Mouse (Mus musculus) forebrain, embryonic 16.5 days (tissue): ENCODE results near the gene Pou3f3. TPM values are rescaled to one million over a fixed set of nuclear protein-coding genes. Genes with fewer than 3 reads are reported as not detected.

ENCODE experiments used
- ATAC-seq: fragments of 200-750 bp; cut with Nextera tagmentation; 2 replicates; pipeline ENCODE4 v1.8.0; 2017; ENCODE audit warnings: mild to moderate bottlenecking, moderate library complexity
- H3K27ac ChIP-seq: fragments of 300-500 bp; sonication (generic); 2 replicates; pipeline ENCODE4 v1.5.1; 2014; ENCODE audit warnings: low read length, control low read depth
- H3K27me3 ChIP-seq: fragments of 300-500 bp; sonication (generic); replicated peaks from 2 replicates; pipeline ENCODE4 v1.6.1; 2014; ENCODE audit warnings: low read length; ENCODE audit not compliant: control insufficient read depth, insufficient read depth
- H3K36me3 ChIP-seq: fragments of 300-500 bp; sonication (generic); 2 replicates; pipeline ENCODE4 v1.6.1; 2014; ENCODE audit not compliant: control insufficient read depth, insufficient read depth
- H3K4me1 ChIP-seq: fragments of 300-500 bp; sonication (generic); replicated peaks from 2 replicates; pipeline ENCODE4 v1.6.1; 2014; ENCODE audit warnings: low read length; ENCODE audit not compliant: control insufficient read depth, insufficient read depth
- H3K4me2 ChIP-seq: fragments of 300-500 bp; sonication (generic); 2 replicates; pipeline ENCODE4 v1.6.1; 2014; ENCODE audit warnings: mild to moderate bottlenecking, low read length, control low read depth
- H3K4me3 ChIP-seq: fragments of 300-500 bp; sonication (generic); replicated peaks from 2 replicates; pipeline ENCODE4 v1.5.1; 2014; ENCODE audit warnings: mild to moderate bottlenecking, low read length, control low read depth
- H3K9ac ChIP-seq: fragments of 300-500 bp; sonication (generic); replicated peaks from 2 replicates; pipeline ENCODE4 v1.6.1; 2014; ENCODE audit warnings: low read depth, low read length, control low read depth
- H3K9me3 ChIP-seq: fragments of 300-500 bp; sonication (generic); 2 replicates; pipeline ENCODE4 v1.6.1; 2016; ENCODE audit warnings: low read length; ENCODE audit not compliant: control insufficient read depth
- WGBS: fragments of 180-500 bp; shearing (Covaris S2); extraction: QIAGEN DNeasy Blood & Tissue Kit; methylation state at CpG from one replicate; pipeline ENCODE4 v1.1.7; 2014; 5-methylcytosine and 5-hydroxymethylcytosine counted together
- polyA plus RNA-seq: library from polyadenylated mRNA; unstranded; fragments of >200 nt; fragmentation: Nextera tagmentation; extraction: Ambion mirVana; gene quantifications from 2 replicates; pipeline ENCODE4 v1.2.1, GENCODE M21; 2015

Pou3f3 gene
- polyA plus RNA-seq, 1 experiment from 2014 or later = 41.0 TPM

DNA sequence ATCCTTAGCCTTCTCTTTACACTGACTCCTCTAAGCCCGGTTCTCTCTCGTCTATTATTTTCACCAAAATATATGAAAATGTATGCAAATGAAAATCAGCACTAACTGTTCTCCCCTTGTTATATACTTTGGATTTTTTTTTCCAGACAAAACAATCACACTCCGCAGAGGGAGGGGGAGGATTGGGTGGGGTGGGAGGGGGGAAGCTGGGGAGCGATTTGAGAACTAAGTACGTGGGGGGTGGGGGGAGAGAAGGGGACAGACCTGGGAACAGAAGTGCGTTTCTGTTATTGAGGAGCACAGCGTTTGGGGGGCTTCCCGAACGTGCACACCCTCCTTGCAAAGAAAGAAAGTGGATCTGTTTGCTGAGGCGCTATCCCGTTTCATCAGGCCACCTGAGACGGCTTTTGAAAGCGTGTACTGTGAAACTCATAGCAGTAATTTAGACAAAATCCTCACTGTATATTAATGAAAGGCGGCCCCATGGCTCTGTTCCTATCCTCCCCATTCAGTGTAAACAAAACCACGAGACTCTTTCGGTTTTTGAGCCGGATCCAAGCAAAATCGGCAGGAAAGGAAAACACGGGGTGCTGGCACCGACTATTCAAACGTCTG is 2.4 kb upstream of the Pou3f3 start:
- peak; percentile 31 for ATAC-seq
- Histone ChIP-seq H3K9me3 (no peaks in the 10 kb centered on the region), H3K27me3 (no peaks in the 10 kb centered on the region), H3K4me1 (peaks cover 2% of the 10 kb centered on the region; the same call in 1 of the 2 replicates), H3K4me2 (peak overlapping the region; percentile 59), H3K27ac (peak overlapping the region; percentile 99), H3K4me3 (peak overlapping the region; percentile 86), H3K9ac (peak overlapping the region; percentile 86), H3K36me3 (no peaks in the 10 kb centered on the region)
- under 1% methylated on average over 21 of the region's 21 CpGs for WGBS

DNA sequence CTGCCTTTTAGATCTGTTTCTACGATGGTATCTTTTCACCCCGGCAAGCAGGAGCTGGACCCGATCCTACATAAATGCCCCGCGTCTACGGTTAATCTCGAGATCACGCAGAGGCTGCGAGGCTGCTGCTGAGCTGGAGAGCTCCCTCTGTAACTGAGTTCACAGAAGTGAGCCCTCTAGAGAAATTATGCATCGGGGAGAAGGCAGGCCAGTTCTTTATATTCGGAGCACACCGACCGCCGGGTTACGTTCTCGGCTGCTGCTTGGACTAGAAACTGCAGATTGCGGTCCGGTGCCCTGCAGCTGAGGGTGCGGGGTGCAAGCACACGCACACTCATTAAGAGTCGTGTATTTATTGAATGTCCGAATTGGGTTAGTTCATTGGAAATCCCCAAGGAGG is 1.7 kb upstream of the Pou3f3 start:
- Histone ChIP-seq H3K27me3 (no peaks in the 10 kb centered on the region), H3K4me3 (peak overlapping the region; percentile 86), H3K36me3 (no peaks in the 10 kb centered on the region), H3K9me3 (no peaks in the 10 kb centered on the region), H3K9ac (peak overlapping the region; percentile 86), H3K4me1 (no peaks in the 10 kb centered on the region; the same call in 1 of the 2 replicates), H3K4me2 (peak overlapping the region; percentile 59), H3K27ac (peak overlapping the region; percentile 99)
- ATAC-seq = 0 out of 2 replicates have a peak, but pooled peaks have one; percentile 0
- WGBS = 0% methylated on average over 22 of the region's 22 CpGs

GRCm38 (mm10) chr1:42694290-42694664 is 1.3 kb upstream of the Pou3f3 start:
- Histone ChIP-seq H3K36me3 (no peaks in the 10 kb centered on the region), H3K9ac (peak overlapping the region; percentile 86), H3K4me1 (no peaks in the 10 kb centered on the region; the same call in 1 of the 2 replicates), H3K27ac (peak overlapping the region; percentile 99), H3K4me3 (peak overlapping the region; percentile 86), H3K4me2 (peak overlapping the region; percentile 59), H3K9me3 (no peaks in the 10 kb centered on the region), H3K27me3 (no peaks in the 10 kb centered on the region)
- ATAC-seq = peak; percentile 13; the same call in 1 of the 2 replicates
- 0% methylated on average over 20 of the region's 26 CpGs for WGBS

GRCm38 (mm10) chr1:42694665-42695577 is 647 bp upstream of the Pou3f3 start:
- Histone ChIP-seq H3K4me2 (peak overlapping the region; percentile 59), H3K27ac (peak overlapping the region; percentile 99), H3K27me3 (no peaks in the 10 kb centered on the region), H3K4me3 (peak overlapping the region; percentile 86), H3K36me3 (no peaks in the 10 kb centered on the region), H3K9me3 (no peaks in the 10 kb centered on the region), H3K9ac (peak overlapping the region; percentile 86), H3K4me1 (no peaks in the 10 kb centered on the region)
- under 1% methylated on average over 50 of the region's 60 CpGs for WGBS
- ATAC-seq = peak; percentile 47

DNA sequence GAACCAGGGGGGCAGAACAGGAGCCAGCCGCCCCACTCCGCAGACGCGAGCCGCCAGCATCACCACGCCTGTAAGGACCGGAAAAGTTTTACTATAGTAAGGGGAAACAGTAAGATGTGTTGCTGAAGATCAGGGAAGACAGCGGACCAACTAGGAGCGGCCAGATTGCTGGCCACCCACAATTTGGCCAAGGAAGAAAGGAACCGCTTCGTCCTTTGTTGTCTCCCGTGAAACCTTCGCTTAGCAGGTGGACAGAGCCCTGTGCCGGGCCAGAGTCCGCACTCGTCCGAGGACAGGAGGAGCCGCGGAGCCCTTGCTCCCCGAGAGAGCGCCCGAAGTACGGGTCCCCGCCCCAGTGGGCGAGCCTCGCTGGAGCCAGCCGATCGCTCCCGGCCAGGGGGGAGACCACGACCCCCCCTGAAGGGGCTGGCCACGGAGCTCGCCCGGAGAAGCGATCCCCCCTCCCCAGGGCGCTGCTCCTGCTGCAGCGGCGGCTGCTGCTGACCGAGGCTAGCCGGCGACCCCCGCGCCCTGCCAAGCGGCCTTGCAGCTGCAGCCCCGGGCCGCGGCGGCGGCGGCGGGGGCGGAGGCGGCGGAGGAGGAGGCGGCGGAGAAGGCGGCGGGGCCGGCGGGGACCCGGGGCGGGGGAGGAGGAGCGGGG is 933 bp downstream of the Pou3f3 start:
- no peaks in the 10 kb centered on the region for H3K27me3 ChIP-seq
- H3K36me3 ChIP-seq = no peaks in the 10 kb centered on the region
- H3K9ac ChIP-seq = peak overlapping the region; percentile 98
- peak overlapping the region; percentile 55 for H3K4me2 ChIP-seq
- 0% methylated on average over 40 of the region's 62 CpGs for WGBS
- no peak for ATAC-seq
- no peaks in the 10 kb centered on the region for H3K4me1 ChIP-seq
- H3K9me3 ChIP-seq = no peaks in the 10 kb centered on the region
- H3K4me3 ChIP-seq = peak overlapping the region; percentile 86
- peak overlapping the region; percentile 99 for H3K27ac ChIP-seq

GRCm38 (mm10) chr1:42697321-42697755 is 1.8 kb downstream of the Pou3f3 start:
- peak overlapping the region; percentile 55 for H3K4me2 ChIP-seq
- H3K36me3 ChIP-seq = no peaks in the 10 kb centered on the region
- peaks cover 2% of the 10 kb centered on the region for H3K4me1 ChIP-seq
- H3K4me3 ChIP-seq = peak overlapping the region; percentile 86
- H3K9me3 ChIP-seq = no peaks in the 10 kb centered on the region
- peak overlapping the region; percentile 99 for H3K27ac ChIP-seq
- H3K9ac ChIP-seq = peak overlapping the region; percentile 98
- ATAC-seq = no peak
- no peaks in the 10 kb centered on the region for H3K27me3 ChIP-seq
- WGBS = under 1% methylated on average over 42 of the region's 58 CpGs

DNA sequence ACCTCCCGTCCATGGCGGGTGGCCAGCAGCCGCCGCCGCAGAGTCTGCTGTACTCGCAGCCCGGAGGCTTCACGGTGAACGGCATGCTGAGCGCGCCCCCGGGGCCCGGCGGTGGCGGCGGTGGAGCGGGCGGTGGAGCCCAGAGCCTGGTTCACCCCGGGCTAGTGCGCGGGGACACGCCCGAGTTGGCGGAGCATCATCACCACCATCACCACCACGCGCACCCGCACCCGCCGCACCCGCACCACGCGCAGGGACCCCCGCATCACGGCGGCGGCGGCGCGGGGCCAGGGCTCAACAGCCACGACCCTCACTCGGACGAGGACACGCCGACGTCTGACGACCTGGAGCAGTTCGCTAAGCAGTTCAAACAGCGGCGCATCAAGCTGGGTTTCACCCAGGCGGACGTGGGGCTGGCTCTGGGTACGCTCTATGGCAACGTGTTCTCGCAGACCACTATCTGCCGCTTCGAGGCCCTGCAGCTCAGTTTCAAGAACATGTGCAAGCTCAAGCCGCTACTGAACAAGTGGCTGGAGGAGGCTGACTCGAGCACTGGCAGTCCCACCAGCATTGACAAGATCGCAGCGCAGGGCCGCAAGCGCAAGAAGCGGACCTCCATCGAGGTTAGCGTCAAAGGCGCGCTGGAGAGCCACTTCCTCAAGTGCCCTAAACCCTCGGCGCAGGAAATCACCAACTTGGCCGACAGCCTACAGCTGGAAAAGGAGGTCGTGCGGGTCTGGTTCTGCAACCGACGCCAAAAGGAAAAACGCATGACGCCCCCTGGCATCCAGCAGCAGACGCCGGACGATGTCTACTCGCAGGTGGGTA is 2.4 kb downstream of the Pou3f3 start:
- Histone ChIP-seq H3K9ac (peak overlapping the region; percentile 98), H3K27me3 (no peaks in the 10 kb centered on the region), H3K4me1 (peaks cover 3% of the 10 kb centered on the region), H3K27ac (peak overlapping the region; percentile 99), H3K36me3 (no peaks in the 10 kb centered on the region), H3K9me3 (no peaks in the 10 kb centered on the region), H3K4me2 (peak overlapping the region; percentile 55), H3K4me3 (peak overlapping the region; percentile 86)
- no peak for ATAC-seq
- WGBS = under 1% methylated on average over 67 of the region's 80 CpGs

- Histone ChIP-seq H3K4me2 (peak overlapping the region; percentile 55), H3K36me3 (no peaks in the 10 kb centered on the region), H3K9ac (peak overlapping the region; percentile 98), H3K9me3 (no peaks in the 10 kb centered on the region), H3K27ac (peak overlapping the region; percentile 99), H3K4me3 (peak overlapping the region; percentile 86), H3K27me3 (no peaks in the 10 kb centered on the region), H3K4me1 (peaks cover 9% of the 10 kb centered on the region)
- no peak for ATAC-seq
- under 1% methylated on average over 40 of the region's 57 CpGs for WGBS
Measured at GRCm38 (mm10) chr1:42698584-42699333, 3.2 kb downstream of the Pou3f3 start.
